Mouse (Mus musculus) MEL (cell line): ENCODE data around the gene Map4k1. TPM values are rescaled to one million over a fixed set of nuclear protein-coding genes. Genes with fewer than 3 reads are reported as not detected.

Experiments
- DNase-seq: peaks from one replicate; pipeline ENCODE4 v3.0.0; 2011; ENCODE audit warnings: low read depth, low spot score
- H3K27ac ChIP-seq: 2 replicates; pipeline ENCODE4 v1.5.1; 2012; ENCODE audit warnings: low read depth, mild to moderate bottlenecking, control low read depth, low read length, moderate library complexity; ENCODE audit not compliant: control insufficient read depth
- H3K27me3 ChIP-seq, 2 experiments: fragments of 150-350 bp in 1 of 2; sonication (generic) in 1 of 2; 2 replicates each; pipeline ENCODE4 v1.6.1; 2012; ENCODE audit warnings: low read length in 2 of 2, mild to moderate bottlenecking in 2 of 2, improper control_type of control experiment in 1 of 2, moderate library complexity in 1 of 2; ENCODE audit not compliant: insufficient read depth in 2 of 2, control insufficient read depth in 1 of 2
- H3K36me3 ChIP-seq, 2 experiments: 2 replicates each; pipeline ENCODE4 v1.6.1; 2012 to 2014; ENCODE audit warnings: low read length in 2 of 2, improper control_type of control experiment in 1 of 2, inconsistent platforms in 1 of 2, mild to moderate bottlenecking in 1 of 2; ENCODE audit not compliant: insufficient read depth in 2 of 2, control insufficient read depth in 1 of 2
- H3K4me1 ChIP-seq, 2 experiments: fragments of 150-350 bp in 1 of 2; sonication (generic) in 1 of 2; 2 replicates each; pipeline ENCODE4 v1.6.1; 2012; ENCODE audit warnings: low read length in 2 of 2, improper control_type of control experiment in 1 of 2, mild to moderate bottlenecking in 1 of 2; ENCODE audit not compliant: insufficient read depth in 2 of 2, control insufficient read depth in 1 of 2
- H3K4me3 ChIP-seq, 2 experiments: fragments of 150-350 bp in 1 of 2; sonication (generic) in 1 of 2; 2 replicates each; pipeline ENCODE4 v1.5.1; 2012; ENCODE audit warnings: low read depth in 2 of 2, low read length in 2 of 2, mild to moderate bottlenecking in 2 of 2, moderate library complexity in 2 of 2, control low read depth in 1 of 2, improper control_type of control experiment in 1 of 2; ENCODE audit not compliant: control insufficient read depth in 1 of 2, insufficient read depth in 1 of 2
- H3K79me2 ChIP-seq: 2 replicates; pipeline ENCODE4 v1.6.1; 2012; ENCODE audit warnings: mild to moderate bottlenecking, low read length, moderate library complexity; ENCODE audit not compliant: control insufficient read depth, poor library complexity, insufficient read depth
- H3K9ac ChIP-seq: 2 replicates; pipeline ENCODE4 v1.6.1; 2012; ENCODE audit warnings: low read depth, mild to moderate bottlenecking, control low read depth, low read length, moderate library complexity; ENCODE audit not compliant: control insufficient read depth, poor library complexity, severe bottlenecking
- H3K9me3 ChIP-seq: fragments of 150-350 bp; sonication (generic); replicated peaks from 2 replicates; pipeline ENCODE4 v1.6.1; 2012; ENCODE audit warnings: mild to moderate bottlenecking, low read length, improper control_type of control experiment, moderate library complexity; ENCODE audit not compliant: insufficient read depth
- BHLHE40 ChIP-seq: IDR thresholded peaks from 2 replicates; pipeline ENCODE4 v1.6.1; 2012; ENCODE audit warnings: low read depth, mild to moderate bottlenecking, inconsistent platforms, low read length, improper control_type of control experiment, borderline replicate concordance
- CHD2 ChIP-seq: IDR thresholded peaks from 2 replicates; pipeline ENCODE4 v1.6.1; 2011; ENCODE audit warnings: low read length, improper control_type of control experiment
- CTCF ChIP-seq, 3 experiments: IDR thresholded peaks in 2 of 3; conservative IDR thresholded peaks in 1 of 3; 2 replicates each; pipeline ENCODE4 v1.5.1; 2011 to 2012; ENCODE audit warnings: low read length in 3 of 3, low read depth in 2 of 3, mild to moderate bottlenecking in 2 of 3, improper control_type of control experiment in 1 of 3, inconsistent platforms in 1 of 3, mixed read lengths in 1 of 3, moderate library complexity in 1 of 3; ENCODE audit not compliant: control insufficient read depth in 1 of 3, insufficient read depth in 1 of 3, poor library complexity in 1 of 3, severe bottlenecking in 1 of 3
- E2F4 ChIP-seq: IDR thresholded peaks from 2 replicates; pipeline ENCODE4 v1.6.1; 2011; ENCODE audit warnings: low read depth, low read length, improper control_type of control experiment, borderline replicate concordance
- ELF1 ChIP-seq: IDR thresholded peaks from 2 replicates; pipeline ENCODE4 v1.6.1; 2014; ENCODE audit warnings: low read depth, mild to moderate bottlenecking, inconsistent platforms, low read length, improper control_type of control experiment, moderate library complexity
- EP300 ChIP-seq, 2 experiments: IDR thresholded peaks; 2 replicates each; pipeline ENCODE4 v1.6.1; 2011; ENCODE audit warnings: improper control_type of control experiment in 2 of 2, low read length in 2 of 2, low read depth in 1 of 2, mild to moderate bottlenecking in 1 of 2
- GATA1 ChIP-seq: IDR thresholded peaks from 2 replicates; pipeline ENCODE4 v1.6.1; 2011; ENCODE audit warnings: low read depth, low read length, improper control_type of control experiment
- KAT2A ChIP-seq: conservative IDR thresholded peaks from 2 replicates; pipeline ENCODE4 v1.6.1; 2012; ENCODE audit warnings: low read depth, low read length, improper control_type of control experiment, inconsistent platforms
- MAFK ChIP-seq: IDR thresholded peaks from 2 replicates; pipeline ENCODE4 v1.6.1; 2011; ENCODE audit warnings: low read depth, mild to moderate bottlenecking, low read length, improper control_type of control experiment, borderline replicate concordance
- MAZ ChIP-seq: IDR thresholded peaks from 2 replicates; pipeline ENCODE4 v1.6.1; 2012; ENCODE audit warnings: low read depth, mild to moderate bottlenecking, inconsistent platforms, low read length, improper control_type of control experiment
- MEF2A ChIP-seq: IDR thresholded peaks from 2 replicates; pipeline ENCODE4 v1.6.1; 2014; ENCODE audit warnings: low read depth, mild to moderate bottlenecking, inconsistent platforms, low read length, improper control_type of control experiment; ENCODE audit not compliant: poor library complexity, insufficient replicate concordance, severe bottlenecking; ENCODE audit errors: extremely low read depth
- MXI1 ChIP-seq: IDR thresholded peaks from 2 replicates; pipeline ENCODE4 v1.6.1; 2011; ENCODE audit warnings: mild to moderate bottlenecking, low read depth, low read length, improper control_type of control experiment
- NELFE ChIP-seq: IDR thresholded peaks from 2 replicates; pipeline ENCODE4 v1.6.1; 2011; ENCODE audit warnings: low read depth, low read length, improper control_type of control experiment
- NRF1 ChIP-seq: IDR thresholded peaks from 2 replicates; pipeline ENCODE4 v1.6.1; 2014; ENCODE audit warnings: low read depth, mild to moderate bottlenecking, inconsistent platforms, low read length, improper control_type of control experiment, moderate library complexity; ENCODE audit not compliant: poor library complexity, insufficient read depth, severe bottlenecking
- RCOR1 ChIP-seq: IDR thresholded peaks from 2 replicates; pipeline ENCODE4 v1.6.1; 2012; ENCODE audit warnings: low read depth, mild to moderate bottlenecking, inconsistent platforms, low read length, improper control_type of control experiment
- TCF12 ChIP-seq: IDR thresholded peaks from 2 replicates; pipeline ENCODE4 v1.6.1; 2014; ENCODE audit warnings: low read depth, mild to moderate bottlenecking, inconsistent platforms, low read length, improper control_type of control experiment, moderate library complexity
- USF1 ChIP-seq: IDR thresholded peaks from 2 replicates; pipeline ENCODE4 v1.6.1; 2014; ENCODE audit warnings: low read depth, mild to moderate bottlenecking, inconsistent platforms, low read length, improper control_type of control experiment, moderate library complexity
- USF2 ChIP-seq, 2 experiments: IDR thresholded peaks; 2 replicates each; pipeline ENCODE4 v1.6.1; 2011 to 2012; ENCODE audit warnings: improper control_type of control experiment in 2 of 2, low read length in 2 of 2, borderline replicate concordance in 1 of 2, inconsistent platforms in 1 of 2, low read depth in 1 of 2, mild to moderate bottlenecking in 1 of 2; ENCODE audit not compliant: insufficient read depth in 1 of 2
- ZNF384 ChIP-seq: IDR thresholded peaks from 2 replicates; pipeline ENCODE4 v1.6.1; 2012; ENCODE audit warnings: low read depth, mild to moderate bottlenecking, inconsistent platforms, low read length, improper control_type of control experiment
- polyA plus RNA-seq, 2 experiments: library from polyadenylated mRNA; stranded (reverse) in 1 of 2; unstranded in 1 of 2; fragments of >175 nt in 1 of 2; fragments of >200 nt in 1 of 2; gene quantifications; 2 replicates each; pipeline versions ENCODE4 v1.2.1 to v1.2.4; 2012; ENCODE audit warnings: low replicate concordance in 2 of 2, low read depth in 1 of 2; ENCODE audit not compliant: insufficient read length in 2 of 2, insufficient read depth in 1 of 2, missing spikeins in 1 of 2
- total RNA-seq: library from RNA; depleted of rRNA; stranded (reverse); fragments of 300-350 nt; gene quantifications from 2 replicates; pipeline ENCODE4 v1.2.3, GENCODE M21; 2012

Gene Map4k1
- total and polyA plus RNA-seq, 3 experiments: 17.3 to 50.8 TPM; not detected in 1

- TF ChIP-seq ZNF384: no peak
Observed at GRCm38 (mm10) chr7:29017222-29017621, 35.4 kb downstream of the Map4k1 start (continued).

- no peak overlapping the region for H3K4me3 ChIP-seq
- no peaks in the 10 kb centered on the region for H3K36me3 ChIP-seq
- no peak overlapping the region for H3K27ac ChIP-seq
- no peaks in the 10 kb centered on the region for H3K9me3 ChIP-seq
- no peak overlapping the region for H3K9ac ChIP-seq
- no peaks in the 10 kb centered on the region for H3K4me1 ChIP-seq
- DNase-seq: no peak
- TF ChIP-seq USF2 (IDR thresholded peaks at IDR 0.05; ENCODE audit: borderline replicate concordance in 1 of 2, insufficient read depth in 1 of 2, low read depth in 1 of 2, low read length in 2 of 2): no peak
- TF ChIP-seq NELFE: no peak
- TF ChIP-seq MXI1: no peak
- no peak for TF ChIP-seq CTCF (IDR thresholded peaks at IDR 0.05 in 2 of 3, conservative IDR thresholded peaks at IDR 0.05 in 1 of 3; ENCODE audit: control insufficient read depth in 1 of 3, insufficient read depth in 1 of 3, low read depth in 2 of 3, low read length in 3 of 3, poor library complexity in 1 of 3, severe bottlenecking in 1 of 3)
- TF ChIP-seq KAT2A: no peak
- TF ChIP-seq EP300 (IDR thresholded peaks at IDR 0.05; ENCODE audit: low read depth in 1 of 2, low read length in 2 of 2): no peak
- no peak for TF ChIP-seq MAFK
- no peak for TF ChIP-seq MAZ
- TF ChIP-seq TCF12: no peak
- TF ChIP-seq USF1: no peak
- TF ChIP-seq GATA1: no peak
- TF ChIP-seq CHD2: no peak
- no peak for TF ChIP-seq NRF1
- TF ChIP-seq E2F4: no peak
- TF ChIP-seq BHLHE40: no peak
- no peak for TF ChIP-seq ELF1
- no peaks in the 10 kb centered on the region for H3K27me3 ChIP-seq
- no peaks in the 10 kb centered on the region for H3K79me2 ChIP-seq
Observed at GRCm38 (mm10) chr7:29019447-29020220, 37.8 kb downstream of the Map4k1 start.

- H3K79me2 ChIP-seq: no peaks in the 10 kb centered on the region
- TF ChIP-seq MEF2A: no peak
- no peak for TF ChIP-seq RCOR1
- H3K9ac ChIP-seq: no peak overlapping the region
- no peak for DNase-seq
- no peak overlapping the region for H3K27ac ChIP-seq
- no peaks in the 10 kb centered on the region for H3K36me3 ChIP-seq
- no peak overlapping the region for H3K4me3 ChIP-seq
- no peaks in the 10 kb centered on the region for H3K4me1 ChIP-seq
- no peaks in the 10 kb centered on the region for H3K9me3 ChIP-seq
- no peaks in the 10 kb centered on the region for H3K27me3 ChIP-seq
Observed at GRCm38 (mm10) chr7:29022479-29022878, 40.6 kb downstream of the Map4k1 start.
